22 mouse cellular contexts compared by ENCODE assay signal in the genomic region with DNA sequence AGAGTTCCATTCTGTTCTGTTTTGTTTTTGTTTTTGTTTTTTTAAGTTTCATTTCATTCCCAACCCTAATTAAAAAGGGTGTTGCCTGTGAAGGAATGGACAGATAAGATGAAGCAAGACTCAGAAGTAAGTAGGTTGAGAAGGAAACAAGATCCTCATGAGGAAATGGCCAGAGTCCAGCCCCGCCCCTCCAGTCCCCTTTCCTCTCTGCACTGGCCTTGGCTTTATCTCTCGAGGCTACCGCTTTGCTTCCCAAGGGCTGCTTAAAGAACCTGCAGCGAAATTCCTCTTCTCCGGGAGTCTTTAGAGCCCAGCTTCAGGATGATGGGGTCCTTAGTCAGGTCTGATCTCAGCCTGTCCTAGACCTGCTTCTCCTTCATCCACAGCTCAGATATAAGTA. TPM values are rescaled to one million over a fixed set of nuclear protein-coding genes. Genes with fewer than 3 reads are reported as not detected.
A peak's percentile ranks its signal among the peaks of the same experiment; 100 is the strongest.
DNase-seq lines count a peak whose midpoint lies in the region; ATAC-seq lines count a peak whose summit lies in the region.
"Had no signal": no experiment of that assay in that cellular context is flagged by ENCODE, and none has a peak within 500 bp of the region (broad histone marks: within the 10 kb centered on the region; RNA-seq: fewer than 3 reads in every experiment).

No protein-coding gene starts in this region.

- DNase-seq in adrenal gland, adult (ENCODE audit: inconsistent age in 2 of 2, low spot score in 1 of 2): peak; percentile 62 to 85
- DNase-seq in adrenal gland, postnatal 4 days (ENCODE audit: low spot score in 2 of 2): no peak
- peak; percentile 11 to 27 for DNase-seq in kidney, postnatal 36 days
- no peak for DNase-seq in kidney, adult 9 months
- peak; percentile 58 for DNase-seq in 416B (ENCODE audit: low read depth)
- DNase-seq in intestine, embryonic 14.5 days (ENCODE audit: low spot score): no peak
- DNase-seq: cerebellum, adult 9-11 months; kidney, adult 11 months; kidney, postnatal 14 days; lung, embryonic 14.5 days; right cerebral cortex, postnatal 4 days; thymus, postnatal 36 days had no signal

- WGBS in intestine, embryonic 14.5 days: 62% methylated on average over 5 of the region's 5 CpGs

- peaks cover 70% of the 10 kb centered on the region for H3K36me3 ChIP-seq in intestine, embryonic 14.5 days (ENCODE audit: control insufficient read depth, insufficient read depth, low read length)

- H3K4me1 ChIP-seq in intestine, embryonic 14.5 days (replicated peaks; ENCODE audit: control insufficient read depth, insufficient read depth, low read length): peaks cover 5% of the 10 kb centered on the region; the same call in 1 of the 2 replicates

- H3K27me3 ChIP-seq in intestine, embryonic 14.5 days (replicated peaks; ENCODE audit: control insufficient read depth, insufficient read depth, low read length): no peaks in the 10 kb centered on the region
- H3K27me3 ChIP-seq: embryonic facial prominence, embryonic 15.5 days; forebrain, embryonic 12.5 days; Patski had no signal

- H3K4me2 ChIP-seq in intestine, embryonic 14.5 days (ENCODE audit: low read length): no peak overlapping the region
- H3K4me2 ChIP-seq: embryonic facial prominence, embryonic 15.5 days; forebrain, embryonic 12.5 days; lung, embryonic 14.5 days had no signal

- H3K4me3 ChIP-seq in intestine, embryonic 14.5 days (ENCODE audit: low read depth, low read length): no peak overlapping the region
- H3K4me3 ChIP-seq: embryonic facial prominence, embryonic 15.5 days; forebrain, embryonic 12.5 days had no signal

- H3K9ac ChIP-seq in intestine, embryonic 14.5 days (ENCODE audit: low read length): no peak overlapping the region
- H3K9ac ChIP-seq: embryonic facial prominence, embryonic 15.5 days; forebrain, embryonic 12.5 days; lung, embryonic 14.5 days had no signal

- H3K27ac ChIP-seq in intestine, embryonic 14.5 days (ENCODE audit: low read depth): peak overlapping the region; percentile 60; the same call in 1 of the 2 replicates
- H3K27ac ChIP-seq: embryonic facial prominence, embryonic 15.5 days; forebrain, embryonic 12.5 days had no signal

- no peaks in the 10 kb centered on the region for H3K9me3 ChIP-seq in intestine, embryonic 14.5 days (ENCODE audit: control insufficient read depth, low read length)
- H3K9me3 ChIP-seq: embryonic facial prominence, embryonic 15.5 days; forebrain, embryonic 12.5 days had no signal

- no peak for ATAC-seq in intestine, embryonic 14.5 days (replicated peaks; ENCODE audit: low FRiP score, low TSS enrichment, low read depth)
- ATAC-seq in inflammation-experienced regulatory T-cells, adult 6 months: no peak
- ATAC-seq in activated CD4-positive, CD25-positive, alpha-beta regulatory T cell, adult 4 months: no peak
- ATAC-seq: Patski had no signal

RNA-seq across cellular contexts. Expression of a gene that starts 4.3 kb away (rescaled TPM):
- total RNA-seq in adrenal gland, postnatal 4 days (2021): 100 to 1,000 TPM; 187 to 205 TPM
- polyA plus RNA-seq in intestine, embryonic 14.5 days (2014; fragmentation: Nextera tagmentation; extraction: Ambion mirVana): 182 and 183 TPM in 2 replicates
- 100 to 1,000 TPM in 1 of 3 experiments, 10 to 100 TPM in 2; 94.5 to 111 (median 98.0) TPM for polyA plus RNA-seq in inflammation-experienced regulatory T-cells, adult 6 months (2017; shearing (Covaris generic))
- polyA plus RNA-seq in activated CD4-positive, CD25-positive, alpha-beta regulatory T cell, adult 4 months (2017; shearing (Covaris generic)): 100 to 1,000 TPM in 1 of 2 experiments, 10 to 100 TPM in 1; 84.6 to 111 TPM

RNA-seq across cellular contexts. Expression of a gene that starts 4.6 kb away (rescaled TPM):
- 100 to 1,000 TPM; 148 to 154 TPM for total RNA-seq in adrenal gland, postnatal 4 days (2021)
- polyA plus RNA-seq in intestine, embryonic 14.5 days (2014; fragmentation: Nextera tagmentation; extraction: Ambion mirVana): 140 TPM in 2 replicates
- polyA plus RNA-seq in inflammation-experienced regulatory T-cells, adult 6 months (2017; shearing (Covaris generic)): 100 to 1,000 TPM in 2 of 3 experiments, 10 to 100 TPM in 1; 97.1 to 147 (median 109) TPM
- polyA plus RNA-seq in activated CD4-positive, CD25-positive, alpha-beta regulatory T cell, adult 4 months (2017; shearing (Covaris generic)): 100 to 1,000 TPM in 1 of 2 experiments, 10 to 100 TPM in 1; 97.2 to 108 TPM

RNA-seq across cellular contexts. Expression of a gene that starts 20.6 kb away (rescaled TPM):
- under 1 TPM in 1 of 2 experiments, not detected in 1; 0.31 TPM for total RNA-seq in adrenal gland, postnatal 4 days (2021)
- polyA plus RNA-seq in intestine, embryonic 14.5 days (2014; fragmentation: Nextera tagmentation; extraction: Ambion mirVana): not detected in 2 replicates
- not detected for polyA plus RNA-seq in inflammation-experienced regulatory T-cells, adult 6 months (2017; shearing (Covaris generic))
- polyA plus RNA-seq in activated CD4-positive, CD25-positive, alpha-beta regulatory T cell, adult 4 months (2017; shearing (Covaris generic)): not detected
- total RNA-seq: granulocyte monocyte progenitor cell, adult 5-6 weeks; hematopoietic stem cell, adult 5-6 weeks; megakaryocyte progenitor cell, adult 5-6 weeks had no signal
- polyA plus RNA-seq: limb, embryonic 11.5 days; lung, embryonic 14.5 days; Patski; stomach, embryonic 14.5 days had no signal

RNA-seq across cellular contexts. Expression of a gene that starts 48.6 kb away (rescaled TPM):
- 100 to 1,000 TPM; 168 to 170 TPM for total RNA-seq in adrenal gland, postnatal 4 days (2021)
- polyA plus RNA-seq in intestine, embryonic 14.5 days (2014; fragmentation: Nextera tagmentation; extraction: Ambion mirVana): 140 TPM in 2 replicates
- polyA plus RNA-seq in inflammation-experienced regulatory T-cells, adult 6 months (2017; shearing (Covaris generic)): 10 to 100 TPM; 61.2 to 81.8 (median 78.3) TPM
- polyA plus RNA-seq in activated CD4-positive, CD25-positive, alpha-beta regulatory T cell, adult 4 months (2017; shearing (Covaris generic)): 10 to 100 TPM; 68.1 to 70.7 TPM

RNA-seq across cellular contexts. Expression of a gene that starts 49.7 kb away (rescaled TPM):
- 10 to 100 TPM; 16.2 to 18.7 TPM for total RNA-seq in adrenal gland, postnatal 4 days (2021)
- 13.9 and 15.4 TPM in 2 replicates for polyA plus RNA-seq in intestine, embryonic 14.5 days (2014; fragmentation: Nextera tagmentation; extraction: Ambion mirVana)
- under 1 TPM; 0.57 to 0.66 (median 0.64) TPM for polyA plus RNA-seq in inflammation-experienced regulatory T-cells, adult 6 months (2017; shearing (Covaris generic))
- polyA plus RNA-seq in activated CD4-positive, CD25-positive, alpha-beta regulatory T cell, adult 4 months (2017; shearing (Covaris generic)): 1 to 10 TPM in 1 of 2 experiments, under 1 TPM in 1; 0.62 to 1.0 TPM

Comparison
In these comparisons a context has a peak if more than half of its experiments do, and no peak if none do; other contexts are left out.
1. DNase-seq: peak in adrenal gland, adult (2 of 2), kidney, postnatal 36 days (2 of 2) and 416B (single experiment); none in adrenal gland, postnatal 4 days (0 of 2), kidney, adult 9 months (single experiment) and intestine, embryonic 14.5 days (single experiment).